Mouse (Mus musculus): ENCODE results near the gene Mfap5. TPM values are rescaled to one million over a fixed set of nuclear protein-coding genes. Genes with fewer than 3 reads are reported as not detected.
"Not testable (repeated sequence)": the region's sequence is repeated elsewhere in the genome, so short reads cannot be mapped to it uniquely, and the experiment has no call there.

Gene Mfap5
- polyA plus RNA-seq, 1 experiment from 2014 or later = 1.2 TPM

- no peak overlapping the region for H3K4me3 ChIP-seq (ENCODE audit: low read depth, low read length)
- 57% methylated on average over 9 of the region's 9 CpGs for WGBS (ENCODE audit: insufficient replicate concordance)
- no peak overlapping the region for H3K27ac ChIP-seq (ENCODE audit: low read length)
- no peaks in the 10 kb centered on the region for H3K9me3 ChIP-seq (replicated peaks; ENCODE audit: control insufficient read depth, low read length)
- 0 out of 2 replicates have a peak, but pooled peaks cover 3% of the 10 kb centered on the region for H3K27me3 ChIP-seq (ENCODE audit: control insufficient read depth, insufficient read depth, low read depth, low read length)
- H3K36me3 ChIP-seq (ENCODE audit: control insufficient read depth, insufficient read depth) = no peaks in the 10 kb centered on the region
- no peak overlapping the region for H3K4me2 ChIP-seq (ENCODE audit: low read depth, low read length)
- no peak overlapping the region for H3K9ac ChIP-seq (ENCODE audit: low read depth, low read length)
- no peak for ATAC-seq (ENCODE audit: low read depth)
- no peaks in the 10 kb centered on the region for H3K4me1 ChIP-seq (ENCODE audit: control insufficient read depth, low read depth, low read length)
Measured at GRCm38 (mm10) chr6:122565070-122565784, 59.6 kb downstream of the Mfap5 start.

GRCm38 (mm10) chr6:122569113-122569512 lies 63.5 kb downstream of the Mfap5 start:
- WGBS (ENCODE audit: insufficient replicate concordance) = 58% methylated on average over 5 of the region's 5 CpGs
- no peak overlapping the region for H3K4me2 ChIP-seq (ENCODE audit: low read depth, low read length)
- no peak overlapping the region for H3K27ac ChIP-seq (ENCODE audit: low read length)
- no peaks in the 10 kb centered on the region for H3K36me3 ChIP-seq (ENCODE audit: control insufficient read depth, insufficient read depth)
- 0 out of 2 replicates have a peak, but pooled peaks cover 2% of the 10 kb centered on the region for H3K4me1 ChIP-seq (ENCODE audit: control insufficient read depth, low read depth, low read length)
- H3K9me3 ChIP-seq (replicated peaks; ENCODE audit: control insufficient read depth, low read length) = no peaks in the 10 kb centered on the region
- H3K27me3 ChIP-seq (ENCODE audit: control insufficient read depth, insufficient read depth, low read depth, low read length) = no peaks in the 10 kb centered on the region
- H3K4me3 ChIP-seq (ENCODE audit: low read depth, low read length) = no peak overlapping the region
- no peak overlapping the region for H3K9ac ChIP-seq (ENCODE audit: low read depth, low read length)
- ATAC-seq (ENCODE audit: low read depth) = no peak

GRCm38 (mm10) chr6:122569762-122570161 lies 64.1 kb downstream of the Mfap5 start:
- Histone ChIP-seq H3K4me3 (ENCODE audit: low read depth, low read length) (no peak overlapping the region), H3K9ac (ENCODE audit: low read depth, low read length) (no peak overlapping the region), H3K4me1 (ENCODE audit: control insufficient read depth, low read depth, low read length) (0 out of 2 replicates have a peak, but pooled peaks cover 2% of the 10 kb centered on the region), H3K27me3 (ENCODE audit: control insufficient read depth, insufficient read depth, low read depth, low read length) (no peaks in the 10 kb centered on the region), H3K9me3 (replicated peaks; ENCODE audit: control insufficient read depth, low read length) (no peaks in the 10 kb centered on the region), H3K4me2 (ENCODE audit: low read depth, low read length) (no peak overlapping the region), H3K27ac (ENCODE audit: low read length) (no peak overlapping the region), H3K36me3 (ENCODE audit: control insufficient read depth, insufficient read depth) (no peaks in the 10 kb centered on the region)
- 57% methylated on average over 1 of the region's 1 CpGs for WGBS (ENCODE audit: insufficient replicate concordance)
- no peak for ATAC-seq (ENCODE audit: low read depth)

- Histone ChIP-seq H3K9ac (ENCODE audit: low read depth, low read length) (no peak overlapping the region), H3K4me3 (ENCODE audit: low read depth, low read length) (no peak overlapping the region), H3K27ac (ENCODE audit: low read length) (peak overlapping the region; percentile 36), H3K36me3 (ENCODE audit: control insufficient read depth, insufficient read depth) (no peaks in the 10 kb centered on the region), H3K27me3 (ENCODE audit: control insufficient read depth, insufficient read depth, low read depth, low read length) (no peaks in the 10 kb centered on the region), H3K4me1 (ENCODE audit: control insufficient read depth, low read depth, low read length) (0 out of 2 replicates have a peak, but pooled peaks cover 2% of the 10 kb centered on the region), H3K9me3 (replicated peaks; ENCODE audit: control insufficient read depth, low read length) (no peaks in the 10 kb centered on the region), H3K4me2 (ENCODE audit: low read depth, low read length) (no peak overlapping the region)
- whole genome bisulfite sequencing (ENCODE audit: insufficient replicate concordance) = 18% methylated on average over 8 of the region's 8 CpGs
- peak; percentile 58 for ATAC-seq (ENCODE audit: low read depth)
Measured at GRCm38 (mm10) chr6:122570695-122571616, 65.3 kb downstream of the Mfap5 start.

GRCm38 (mm10) chr6:122571617-122571959 lies 65.9 kb downstream of the Mfap5 start:
- 20% methylated on average over 3 of the region's 3 CpGs for WGBS (ENCODE audit: insufficient replicate concordance)
- H3K4me3 ChIP-seq (ENCODE audit: low read depth, low read length) = no peak overlapping the region
- H3K36me3 ChIP-seq (ENCODE audit: control insufficient read depth, insufficient read depth) = no peaks in the 10 kb centered on the region

GRCm38 (mm10) chr6:122575037-122575436 lies 69.4 kb downstream of the Mfap5 start:
- WGBS (ENCODE audit: insufficient replicate concordance) = 54% methylated on average over 1 of the region's 1 CpGs
- H3K9ac ChIP-seq (ENCODE audit: low read depth, low read length); ATAC-seq (ENCODE audit: low read depth); H3K4me3 ChIP-seq (ENCODE audit: low read depth, low read length); H3K4me2 ChIP-seq (ENCODE audit: low read depth, low read length); H3K4me1 ChIP-seq (ENCODE audit: control insufficient read depth, low read depth, low read length); H3K9me3 ChIP-seq (replicated peaks; ENCODE audit: control insufficient read depth, low read length); H3K36me3 ChIP-seq (ENCODE audit: control insufficient read depth, insufficient read depth); H3K27me3 ChIP-seq (ENCODE audit: control insufficient read depth, insufficient read depth, low read depth, low read length); H3K27ac ChIP-seq (ENCODE audit: low read length): not testable (repeated sequence)

More at GRCm38 (mm10) chr6:122571617-122571959, 65.9 kb downstream of the Mfap5 start:
- no peak overlapping the region for H3K4me2 ChIP-seq (ENCODE audit: low read depth, low read length)
- H3K9ac ChIP-seq (ENCODE audit: low read depth, low read length) = no peak overlapping the region
- no peak for ATAC-seq (ENCODE audit: low read depth)
- no peak overlapping the region for H3K27ac ChIP-seq (ENCODE audit: low read length)
- H3K27me3 ChIP-seq (ENCODE audit: control insufficient read depth, insufficient read depth, low read depth, low read length) = no peaks in the 10 kb centered on the region
- H3K4me1 ChIP-seq (ENCODE audit: control insufficient read depth, low read depth, low read length) = 0 out of 2 replicates have a peak, but pooled peaks cover 2% of the 10 kb centered on the region
- no peaks in the 10 kb centered on the region for H3K9me3 ChIP-seq (replicated peaks; ENCODE audit: control insufficient read depth, low read length)

- Histone ChIP-seq H3K9me3 (replicated peaks; ENCODE audit: control insufficient read depth, low read length) (no peaks in the 10 kb centered on the region), H3K27ac (ENCODE audit: low read length) (no peak overlapping the region), H3K27me3 (ENCODE audit: control insufficient read depth, insufficient read depth, low read depth, low read length) (no peaks in the 10 kb centered on the region), H3K4me1 (ENCODE audit: control insufficient read depth, low read depth, low read length) (no peaks in the 10 kb centered on the region), H3K4me3 (ENCODE audit: low read depth, low read length) (no peak overlapping the region), H3K36me3 (ENCODE audit: control insufficient read depth, insufficient read depth) (no peaks in the 10 kb centered on the region), H3K4me2 (ENCODE audit: low read depth, low read length) (no peak overlapping the region), H3K9ac (ENCODE audit: low read depth, low read length) (no peak overlapping the region)
- no peak for ATAC-seq (ENCODE audit: low read depth)
- WGBS (ENCODE audit: insufficient replicate concordance) = 58% methylated on average over 3 of the region's 3 CpGs
Measured at GRCm38 (mm10) chr6:122577030-122577429, 71.4 kb downstream of the Mfap5 start.
